Mouse (Mus musculus) heart, embryonic 13.5 days (tissue): ENCODE measurements around the gene Pld5. TPM values are rescaled to one million over a fixed set of nuclear protein-coding genes. Genes with fewer than 3 reads are reported as not detected.

Experiments
- ATAC-seq: fragments of 200-750 bp; cut with Nextera tagmentation; 2 replicates; pipeline ENCODE4 v1.8.0; 2017; ENCODE audit warnings: moderate TSS enrichment; ENCODE audit not compliant: insufficient number of reproducible peaks, low FRiP score, low TSS enrichment; ENCODE audit errors: extremely low read depth
- H3K27ac ChIP-seq: fragments of 300-500 bp; sonication (generic); replicated peaks from 2 replicates; pipeline ENCODE4 v1.5.1; 2015; ENCODE audit warnings: moderate library complexity, mild to moderate bottlenecking, inconsistent platforms
- H3K27me3 ChIP-seq: fragments of 300-500 bp; sonication (generic); replicated peaks from 2 replicates; pipeline ENCODE4 v1.6.1; 2015; ENCODE audit warnings: mild to moderate bottlenecking, inconsistent platforms
- H3K36me3 ChIP-seq: fragments of 300-500 bp; sonication (generic); 2 replicates; pipeline ENCODE4 v1.6.1; 2015; ENCODE audit warnings: mild to moderate bottlenecking, inconsistent platforms
- H3K4me1 ChIP-seq: fragments of 300-500 bp; sonication (generic); 2 replicates; pipeline ENCODE4 v1.6.1; 2015; ENCODE audit warnings: inconsistent platforms
- H3K4me2 ChIP-seq: fragments of 300-500 bp; sonication (generic); 2 replicates; pipeline ENCODE4 v1.6.1; 2015; ENCODE audit warnings: inconsistent platforms, mild to moderate bottlenecking, moderate library complexity
- H3K4me3 ChIP-seq: fragments of 300-500 bp; sonication (generic); 2 replicates; pipeline ENCODE4 v1.5.1; 2015; ENCODE audit warnings: moderate library complexity, mild to moderate bottlenecking, inconsistent platforms
- H3K9ac ChIP-seq: fragments of 300-500 bp; sonication (generic); 2 replicates; pipeline ENCODE4 v1.6.1; 2015; ENCODE audit warnings: inconsistent platforms, mild to moderate bottlenecking, moderate library complexity
- H3K9me3 ChIP-seq: fragments of 300-500 bp; sonication (generic); 2 replicates; pipeline ENCODE4 v1.6.1; 2016; ENCODE audit warnings: inconsistent platforms
- WGBS: fragments of 180-500 bp; shearing (Covaris S2); methylation state at CpG from one replicate; pipeline ENCODE4 v1.1.7; 2015; ENCODE audit warnings: mixed read lengths; 5-methylcytosine and 5-hydroxymethylcytosine counted together
- polyA plus RNA-seq: library from polyadenylated mRNA; unstranded; fragments of >200 nt; fragmentation: Nextera tagmentation; extraction: Ambion mirVana; gene quantifications from 2 replicates; pipeline ENCODE4 v1.2.1, GENCODE M21; 2015

Pld5 gene
- polyA plus RNA-seq, 1 experiment from 2014 or later = 0.74 TPM

DNA sequence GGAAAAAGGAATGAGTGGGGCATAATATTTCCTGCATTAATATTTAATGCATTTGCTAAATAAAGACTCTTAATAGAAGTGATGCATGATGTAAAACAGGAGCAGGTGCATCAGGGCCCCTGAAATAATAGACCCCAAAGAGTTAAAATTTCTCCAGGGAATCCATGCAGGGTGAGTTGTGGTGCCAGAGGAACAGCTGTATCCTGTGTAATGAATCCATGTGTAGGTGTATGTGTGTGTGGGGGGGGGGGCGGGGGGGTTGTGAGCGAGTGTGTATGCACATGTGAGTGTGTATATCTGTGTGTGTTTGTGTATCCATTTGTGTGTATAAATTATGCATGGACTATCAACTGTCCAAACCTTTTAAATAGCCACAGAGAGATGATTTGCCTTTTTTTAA is 194.1 kb downstream of the Pld5 start:
- Histone ChIP-seq H3K9ac (no peak overlapping the region), H3K4me1 (0 out of 2 replicates have a peak, but pooled peaks cover 3% of the 10 kb centered on the region), H3K9me3 (no peaks in the 10 kb centered on the region), H3K4me2 (no peak overlapping the region), H3K27ac (no peak overlapping the region), H3K4me3 (no peak overlapping the region), H3K36me3 (no peaks in the 10 kb centered on the region), H3K27me3 (no peaks in the 10 kb centered on the region)
- 82% methylated on average over 2 of the region's 2 CpGs for WGBS
- ATAC-seq = no peak

GRCm38 (mm10) chr1:176078410-176078809 is 196.7 kb downstream of the Pld5 start:
- H3K4me1 ChIP-seq = peaks cover 19% of the 10 kb centered on the region
- H3K27me3 ChIP-seq = no peaks in the 10 kb centered on the region
- H3K27ac ChIP-seq = no peak overlapping the region
- no peak overlapping the region for H3K4me3 ChIP-seq
- no peak overlapping the region for H3K4me2 ChIP-seq
- no peak overlapping the region for H3K9ac ChIP-seq
- 60% methylated on average over 7 of the region's 7 CpGs for WGBS
- H3K36me3 ChIP-seq = no peaks in the 10 kb centered on the region
- no peak for ATAC-seq
- no peaks in the 10 kb centered on the region for H3K9me3 ChIP-seq

DNA sequence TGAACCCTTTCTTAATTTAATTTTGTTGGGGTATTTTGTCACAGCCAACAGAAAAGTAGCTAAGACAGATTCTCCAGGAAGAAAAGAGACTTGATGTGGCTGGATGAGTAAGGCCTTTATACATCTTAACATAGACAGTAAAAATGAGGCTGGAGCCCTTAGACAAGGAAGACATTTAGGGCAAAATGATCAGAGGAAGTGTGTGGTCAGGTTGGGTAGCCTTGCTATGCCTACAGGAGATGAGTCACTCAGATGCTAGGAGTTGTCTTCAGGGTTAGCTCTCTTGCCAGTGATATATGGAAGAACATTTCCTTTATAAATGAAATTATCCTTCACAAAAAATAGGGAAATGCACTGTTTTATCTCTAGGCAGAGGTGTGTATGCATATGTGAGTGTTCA is 198.3 kb downstream of the Pld5 start:
- no peaks in the 10 kb centered on the region for H3K27me3 ChIP-seq
- no peak overlapping the region for H3K27ac ChIP-seq
- no peak overlapping the region for H3K9ac ChIP-seq
- no peak for ATAC-seq
- no peaks in the 10 kb centered on the region for H3K9me3 ChIP-seq
- H3K36me3 ChIP-seq = no peaks in the 10 kb centered on the region
- H3K4me2 ChIP-seq = no peak overlapping the region
- peaks cover 19% of the 10 kb centered on the region for H3K4me1 ChIP-seq
- H3K4me3 ChIP-seq = no peak overlapping the region

DNA sequence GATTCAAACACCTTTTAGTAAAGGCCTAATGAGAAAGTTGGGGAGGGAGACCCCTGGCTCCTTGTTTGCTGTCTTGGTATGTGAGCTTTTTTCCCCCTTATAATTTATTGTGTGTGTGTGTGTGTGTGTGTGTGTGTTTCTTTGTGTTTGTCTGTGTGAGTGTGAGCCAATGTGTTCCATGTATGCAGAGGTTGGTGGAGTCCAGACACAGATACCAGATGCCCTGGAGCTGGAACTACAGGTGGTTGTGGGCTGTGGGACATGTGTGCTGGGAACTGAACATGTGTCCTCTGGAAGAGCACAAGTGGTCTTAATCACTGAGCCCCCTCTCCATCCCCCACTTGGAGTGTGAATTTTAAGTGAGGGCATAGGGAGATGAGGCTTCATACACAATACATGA is 199.3 kb downstream of the Pld5 start:
- H3K27me3 ChIP-seq = no peaks in the 10 kb centered on the region
- no peak overlapping the region for H3K4me2 ChIP-seq
- H3K36me3 ChIP-seq = no peaks in the 10 kb centered on the region
- no peak overlapping the region for H3K4me3 ChIP-seq
- peaks cover 19% of the 10 kb centered on the region for H3K4me1 ChIP-seq
- no peak for ATAC-seq
- no peaks in the 10 kb centered on the region for H3K9me3 ChIP-seq
- no peak overlapping the region for H3K9ac ChIP-seq
- no peak overlapping the region for H3K27ac ChIP-seq

GRCm38 (mm10) chr1:176075409-176075808 is 199.7 kb downstream of the Pld5 start:
- Histone ChIP-seq H3K9ac (no peak overlapping the region), H3K4me3 (no peak overlapping the region), H3K9me3 (no peaks in the 10 kb centered on the region), H3K27me3 (no peaks in the 10 kb centered on the region), H3K27ac (no peak overlapping the region), H3K4me2 (no peak overlapping the region), H3K36me3 (no peaks in the 10 kb centered on the region), H3K4me1 (peaks cover 19% of the 10 kb centered on the region)
- ATAC-seq = no peak
- WGBS = 62% methylated on average over 1 of the region's 1 CpGs

- 29% methylated on average over 5 of the region's 5 CpGs for WGBS
- no peak overlapping the region for H3K4me2 ChIP-seq
- H3K4me1 ChIP-seq = peaks cover 19% of the 10 kb centered on the region
Measured at GRCm38 (mm10) chr1:176074526-176074925, 200.6 kb downstream of the Pld5 start.

GRCm38 (mm10) chr1:176065281-176065680 is 209.8 kb downstream of the Pld5 start:
- Histone ChIP-seq H3K9ac (no peak overlapping the region), H3K4me3 (no peak overlapping the region), H3K4me1 (no peaks in the 10 kb centered on the region), H3K9me3 (no peaks in the 10 kb centered on the region), H3K4me2 (no peak overlapping the region), H3K27me3 (no peaks in the 10 kb centered on the region), H3K36me3 (no peaks in the 10 kb centered on the region), H3K27ac (no peak overlapping the region)
- no peak for ATAC-seq

More at GRCm38 (mm10) chr1:176074526-176074925, 200.6 kb downstream of the Pld5 start:
- no peaks in the 10 kb centered on the region for H3K9me3 ChIP-seq
- no peaks in the 10 kb centered on the region for H3K36me3 ChIP-seq
- H3K9ac ChIP-seq = no peak overlapping the region
- H3K27me3 ChIP-seq = no peaks in the 10 kb centered on the region
- ATAC-seq = no peak
- no peak overlapping the region for H3K27ac ChIP-seq
- H3K4me3 ChIP-seq = no peak overlapping the region

DNA sequence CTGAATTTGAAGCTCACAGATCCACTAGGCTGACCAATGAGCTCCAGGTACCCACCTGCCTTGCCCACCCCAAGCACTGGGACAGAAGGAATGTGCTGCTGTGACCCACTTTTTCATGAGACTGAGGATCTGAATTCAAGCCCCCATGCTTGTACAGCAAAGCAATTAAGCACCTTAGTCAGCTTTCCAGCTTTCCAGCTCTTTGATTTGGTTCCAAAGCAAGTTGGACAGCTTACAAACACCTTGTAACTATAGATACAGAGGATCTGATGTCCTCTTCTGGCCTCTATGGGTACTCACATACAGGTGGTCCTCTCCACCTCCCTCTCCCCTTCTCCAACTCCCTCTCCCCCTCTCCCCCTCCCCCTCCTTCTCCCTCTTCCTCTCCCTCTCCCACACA is 210.6 kb downstream of the Pld5 start:
- no peak for ATAC-seq
- Histone ChIP-seq H3K9ac (no peak overlapping the region), H3K27ac (no peak overlapping the region), H3K27me3 (no peaks in the 10 kb centered on the region), H3K9me3 (no peaks in the 10 kb centered on the region), H3K4me2 (no peak overlapping the region), H3K4me3 (no peak overlapping the region), H3K4me1 (no peaks in the 10 kb centered on the region), H3K36me3 (no peaks in the 10 kb centered on the region)

GRCm38 (mm10) chr1:176053653-176054052 is 221.5 kb downstream of the Pld5 start:
- Histone ChIP-seq H3K36me3 (no peaks in the 10 kb centered on the region), H3K9ac (no peak overlapping the region), H3K4me3 (no peak overlapping the region), H3K27me3 (no peaks in the 10 kb centered on the region), H3K4me2 (no peak overlapping the region), H3K9me3 (no peaks in the 10 kb centered on the region), H3K4me1 (peaks cover 3% of the 10 kb centered on the region; the same call in 1 of the 2 replicates), H3K27ac (no peak overlapping the region; the same call in 1 of the 2 replicates)
- no peak for ATAC-seq
- 25% methylated on average over 1 of the region's 1 CpGs for WGBS

DNA sequence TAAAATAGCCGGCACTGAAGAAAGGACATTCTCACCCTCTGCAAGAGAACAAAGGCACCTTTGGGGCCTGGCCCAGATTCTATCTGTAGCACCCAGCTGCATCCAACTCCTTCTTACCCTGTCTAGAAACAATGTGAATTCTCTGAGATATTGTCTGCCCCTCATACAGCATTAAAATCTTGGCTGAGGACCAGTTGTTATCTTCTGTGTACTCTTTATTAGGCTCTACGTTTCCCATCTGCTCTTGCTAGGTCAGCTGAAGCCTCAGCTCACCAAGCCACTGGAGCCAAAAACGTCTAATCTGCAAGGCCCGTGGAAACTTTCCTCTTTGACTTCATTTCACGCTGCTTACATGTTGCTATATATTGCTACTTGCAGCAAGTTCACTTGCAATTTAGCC is 228.1 kb downstream of the Pld5 start:
- H3K27me3 ChIP-seq = no peaks in the 10 kb centered on the region
- H3K4me2 ChIP-seq = no peak overlapping the region
- H3K4me3 ChIP-seq = no peak overlapping the region
- 14% methylated on average over 5 of the region's 5 CpGs for WGBS
- 0 out of 2 replicates have a peak, but pooled peaks have one; percentile 14 for ATAC-seq
- H3K9ac ChIP-seq = no peak overlapping the region
- peaks cover 42% of the 10 kb centered on the region for H3K4me1 ChIP-seq
- H3K27ac ChIP-seq = peak overlapping the region; percentile 26
- H3K36me3 ChIP-seq = no peaks in the 10 kb centered on the region
- no peaks in the 10 kb centered on the region for H3K9me3 ChIP-seq

GRCm38 (mm10) chr1:176046375-176046774 is 228.7 kb downstream of the Pld5 start:
- H3K9ac ChIP-seq = no peak overlapping the region
- no peaks in the 10 kb centered on the region for H3K36me3 ChIP-seq
- 83% methylated on average over 1 of the region's 1 CpGs for WGBS
- ATAC-seq = no peak
- no peak overlapping the region for H3K4me2 ChIP-seq
- H3K4me1 ChIP-seq = peaks cover 42% of the 10 kb centered on the region
- H3K4me3 ChIP-seq = no peak overlapping the region
- no peaks in the 10 kb centered on the region for H3K9me3 ChIP-seq
- H3K27me3 ChIP-seq = no peaks in the 10 kb centered on the region
- no peak overlapping the region for H3K27ac ChIP-seq

DNA sequence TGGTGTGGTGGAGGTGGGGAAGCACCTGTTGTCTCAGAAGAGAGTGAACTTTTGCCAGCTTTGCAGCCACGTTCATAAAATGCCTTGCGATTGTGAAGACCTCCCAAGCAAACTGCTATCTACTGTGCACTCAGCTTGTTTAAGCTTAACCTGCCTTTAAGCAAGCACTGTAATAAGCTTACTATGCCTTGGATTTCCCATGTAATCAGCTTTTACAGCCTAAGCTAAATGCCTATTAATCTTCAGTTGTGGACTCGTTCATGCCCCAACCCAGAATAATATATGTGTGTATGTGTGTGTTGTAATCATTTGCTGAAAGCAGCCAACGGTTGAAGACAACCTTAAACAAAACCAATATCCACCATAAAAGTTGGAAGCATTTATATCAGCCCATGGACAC is 232.1 kb downstream of the Pld5 start:
- H3K4me1 ChIP-seq = peaks cover 40% of the 10 kb centered on the region
- no peak overlapping the region for H3K4me3 ChIP-seq
- no peak overlapping the region for H3K4me2 ChIP-seq
- no peak overlapping the region for H3K9ac ChIP-seq
- H3K27ac ChIP-seq = no peak overlapping the region
- H3K9me3 ChIP-seq = no peaks in the 10 kb centered on the region
- WGBS = 80% methylated on average over 4 of the region's 4 CpGs
- no peak for ATAC-seq
- no peaks in the 10 kb centered on the region; the same call in 1 of the 2 replicates for H3K27me3 ChIP-seq
- H3K36me3 ChIP-seq = no peaks in the 10 kb centered on the region
